Mouse (Mus musculus) natural killer cell, adult 2 months (primary cell): ENCODE data around the gene Cnga3.
A peak's percentile ranks its signal among the peaks of the same experiment; 100 is the strongest.

Experiments
- DNase-seq, 2 experiments: peaks; one replicate each; pipeline ENCODE4 v3.0.0; 2022; ENCODE audit warnings: low spot score in 2 of 2

Cnga3 gene

GRCm38 (mm10) chr1:37286556-37286955 is 72.3 kb downstream of the Cnga3 start:
- DNase-seq, result no peak

GRCm38 (mm10) chr1:37287748-37288147 is 73.5 kb downstream of the Cnga3 start:
- no peak for DNase-seq

GRCm38 (mm10) chr1:37288181-37288935 is 74.1 kb downstream of the Cnga3 start:
- DNase-seq, result no peak

GRCm38 (mm10) chr1:37288941-37289340 is 74.7 kb downstream of the Cnga3 start:
- no peak for DNase-seq

DNA sequence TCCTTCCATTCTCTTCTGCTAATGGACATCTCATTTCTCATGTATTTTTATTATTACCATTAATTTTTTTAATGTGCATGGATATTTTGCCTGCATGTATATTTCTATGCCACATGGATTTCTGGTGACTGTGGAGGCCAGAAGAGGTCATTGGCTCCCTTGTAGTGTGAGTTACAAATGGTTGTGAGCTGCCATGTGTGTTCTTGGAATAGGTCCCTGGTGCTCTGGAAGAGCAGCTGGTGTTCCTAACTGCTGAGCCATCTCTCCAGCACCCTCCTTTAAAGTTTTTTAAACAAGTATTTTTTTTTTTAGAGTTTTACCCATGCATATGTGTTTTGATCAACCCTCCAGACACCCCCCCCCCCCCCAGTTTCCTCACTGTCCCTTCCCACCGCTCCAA is 82.2 kb downstream of the Cnga3 start:
- no peak for DNase-seq

DNA sequence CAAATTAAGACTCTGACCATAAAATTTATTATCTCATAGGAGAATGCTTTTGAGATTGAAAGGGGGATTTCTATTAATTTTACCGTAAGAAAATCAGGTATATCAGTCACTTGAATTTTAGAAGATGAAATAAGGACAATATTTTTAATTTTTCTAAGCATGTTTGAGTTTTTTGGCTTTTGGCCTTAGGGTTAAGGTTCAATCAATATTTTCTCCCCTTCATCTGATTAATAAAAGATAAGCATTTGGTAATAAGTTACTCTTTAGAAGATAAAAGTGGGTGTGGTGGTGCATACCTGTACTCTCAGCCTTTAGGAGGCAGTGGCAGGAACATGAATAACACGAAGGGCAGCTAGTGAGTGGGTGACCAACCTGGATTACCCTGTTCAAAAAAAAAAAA is 84.7 kb downstream of the Cnga3 start:
- no peak for DNase-seq

DNA sequence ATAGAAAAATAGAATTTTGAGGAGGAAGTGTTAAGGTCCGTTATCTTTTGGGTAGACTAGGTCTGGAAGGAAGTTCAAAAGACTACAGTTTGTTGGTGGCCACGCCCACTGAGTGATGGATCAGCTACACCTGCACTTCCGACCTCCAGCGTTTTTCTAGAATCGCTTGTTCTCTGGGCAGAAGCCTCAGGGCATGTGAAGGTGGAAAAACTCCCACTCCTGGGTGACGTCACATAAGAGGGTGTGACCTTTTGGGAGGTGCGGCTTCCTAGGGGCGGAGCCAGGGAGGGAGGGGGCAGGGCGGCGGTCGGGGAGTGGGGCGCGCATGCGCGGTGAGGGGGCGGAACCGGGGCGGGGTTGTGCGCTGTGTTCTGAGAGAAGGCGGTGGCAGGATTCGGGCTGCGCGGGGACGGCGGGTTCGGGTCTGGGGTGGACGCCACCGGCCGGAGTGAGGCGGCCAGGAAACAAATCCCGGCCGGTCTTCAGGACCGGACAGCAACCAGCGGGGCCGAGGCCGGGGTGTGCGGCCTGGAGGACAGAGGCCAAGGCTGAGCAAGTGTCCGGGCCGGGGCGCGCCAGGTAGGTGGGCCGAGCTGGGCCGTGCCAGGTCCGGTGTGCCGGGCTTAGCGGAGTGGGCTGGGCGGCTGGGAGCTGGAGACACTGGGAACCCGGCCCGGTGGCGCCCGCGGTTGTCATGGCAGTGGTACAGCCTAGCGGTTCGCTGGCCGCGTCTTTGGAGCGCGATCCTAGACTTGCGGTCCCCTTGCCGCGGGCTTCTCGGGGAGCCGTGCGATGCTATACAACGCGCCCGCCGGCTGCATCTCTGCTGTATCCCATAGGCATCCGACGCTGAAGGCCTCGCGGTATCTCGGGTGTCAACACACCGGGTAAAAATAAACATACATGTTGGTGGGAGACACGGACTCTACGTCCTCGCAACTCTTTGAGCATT is 85.6 kb downstream of the Cnga3 start, which contains the start of gene Inpp4a:
Inpp4a (plus strand) TSS at position 326 of the 952 bp plus-strand sequence.
- peak; percentile 91 to 94 for DNase-seq

DNA sequence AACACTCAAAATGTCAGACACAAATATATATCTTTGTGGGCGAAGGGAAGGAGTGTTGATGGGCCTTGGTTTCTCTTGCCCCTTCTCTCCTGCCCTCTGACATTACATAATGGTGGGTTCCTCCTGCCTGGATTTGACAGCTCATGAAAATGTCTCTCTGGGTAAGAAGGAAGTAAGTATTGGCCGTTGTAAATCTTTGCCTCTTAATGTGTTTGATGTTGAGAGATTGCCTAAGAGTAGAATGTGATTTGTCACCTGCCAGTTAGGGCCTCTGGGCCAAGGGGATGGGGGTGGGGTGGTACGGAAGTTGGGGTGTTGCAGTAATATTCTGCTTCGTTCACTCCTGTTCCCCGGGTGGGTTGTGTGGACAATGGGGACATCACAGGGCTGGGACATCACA is 86.4 kb downstream of the Cnga3 start:
- peak; percentile 24 to 26 for DNase-seq

GRCm38 (mm10) chr1:37302801-37303200 is 88.6 kb downstream of the Cnga3 start:
- DNase-seq, result no peak

- DNase-seq, result no peak
Measured at GRCm38 (mm10) chr1:37305691-37306287, 91.6 kb downstream of the Cnga3 start.

- DNase-seq, result peak; percentile 69 to 81
Measured at GRCm38 (mm10) chr1:37307586-37307985, 93.4 kb downstream of the Cnga3 start.

DNA sequence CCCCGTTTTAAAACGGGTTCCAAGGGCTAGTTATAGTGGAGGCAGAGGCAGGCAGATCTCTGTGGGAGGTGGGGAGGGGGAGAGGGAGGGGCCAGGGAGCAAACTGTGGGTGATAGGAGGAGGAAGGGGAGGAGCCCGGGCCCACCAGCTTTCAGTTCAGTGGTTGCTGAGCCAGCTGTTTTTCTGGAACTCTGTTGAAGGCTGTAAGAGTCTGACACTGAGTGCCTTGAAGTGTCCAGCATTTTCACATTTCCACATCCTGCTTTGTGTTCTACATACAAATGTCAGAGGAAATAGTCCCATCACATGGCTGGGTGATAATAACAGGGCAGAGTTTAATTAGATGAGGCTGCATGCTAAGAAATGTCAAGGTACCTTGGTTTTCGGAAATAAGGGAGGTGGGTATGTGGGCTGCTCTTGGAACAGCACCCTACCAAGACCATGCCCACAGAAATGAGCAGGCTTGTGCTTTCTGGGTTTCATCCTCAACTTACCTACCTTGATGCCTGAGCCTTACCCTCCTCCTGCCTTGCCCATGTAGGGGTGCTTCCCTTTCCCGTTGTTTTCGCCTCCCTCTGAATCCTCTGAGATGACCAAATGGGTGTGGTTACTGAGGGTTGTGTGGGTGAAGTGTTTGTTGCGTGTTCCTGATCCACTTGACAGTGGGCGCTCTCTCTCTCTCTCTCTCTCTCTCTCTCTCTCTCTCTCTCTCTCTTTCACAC is 93.9 kb downstream of the Cnga3 start:
- DNase-seq, result no peak

DNA sequence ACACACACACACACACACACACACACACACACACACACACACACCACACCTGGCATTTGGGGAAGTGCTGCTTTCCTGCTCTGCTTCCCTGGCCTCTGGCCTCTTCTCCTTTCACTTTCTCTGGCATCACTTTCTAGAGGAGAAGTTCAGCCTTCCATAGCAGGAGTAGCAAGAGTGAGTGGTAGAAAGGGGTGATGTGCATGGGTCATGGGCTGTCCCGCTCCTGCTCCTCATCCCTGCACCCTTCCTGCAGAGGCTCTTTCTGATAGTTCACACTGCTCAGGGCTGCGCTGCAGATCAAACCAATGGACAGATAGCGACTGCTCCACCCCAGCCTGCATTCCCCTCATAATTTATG is 94.5 kb downstream of the Cnga3 start:
- peak in 1 of 2 experiments; percentile 30 for DNase-seq

DNA sequence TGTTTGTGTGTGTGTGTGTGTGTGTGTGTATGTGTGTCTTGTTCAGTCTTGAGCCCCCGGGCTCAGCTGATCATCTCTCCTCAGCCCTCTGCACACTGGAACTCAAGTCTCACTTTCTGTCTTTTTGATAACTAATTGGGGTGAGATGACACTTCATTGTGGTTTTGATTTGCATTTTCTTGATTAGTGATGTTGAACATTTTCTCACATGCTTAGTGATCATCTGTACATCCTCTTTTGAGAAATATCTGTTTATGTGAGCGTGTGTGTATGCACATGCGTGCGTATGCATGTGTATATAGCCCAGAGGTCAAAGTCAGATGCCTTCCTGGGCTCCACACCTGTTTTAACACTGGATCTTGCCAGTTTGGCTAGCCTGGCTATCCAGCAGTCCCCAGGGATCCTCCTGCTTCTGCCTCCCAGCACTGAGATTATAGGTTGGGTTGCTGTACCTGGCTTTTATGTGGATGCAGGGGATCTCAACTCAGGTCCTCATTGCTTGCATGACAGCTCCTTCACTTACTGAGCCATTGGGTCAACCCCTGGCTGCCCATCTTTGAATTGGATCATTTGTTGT is 95.8 kb downstream of the Cnga3 start:
- peak in 1 of 2 experiments; percentile 32 for DNase-seq
